Mouse (Mus musculus) adrenal gland (tissue): ENCODE data around the gene Snx10.

Experiments
- intact Hi-C: fragments of 180-260 bp; cut with DNase I; formaldehyde crosslinking; loops from one replicate; pipeline ENCODE4 v1.15.1; 2025

Gene Snx10

GRCm38 (mm10) chr6:51529457-51529856 lies 5.8 kb downstream of the Snx10 start:
- intact Hi-C loops, result no loop called here

- intact Hi-C loops, result no loop called here
Measured at GRCm38 (mm10) chr6:51533467-51534200, 9.9 kb downstream of the Snx10 start.

- intact Hi-C loops, result no loop called here
Measured at GRCm38 (mm10) chr6:51535571-51535970, 11.9 kb downstream of the Snx10 start.

- intact Hi-C loops, result no loop called here
Measured at GRCm38 (mm10) chr6:51540525-51540924, 16.8 kb downstream of the Snx10 start.

GRCm38 (mm10) chr6:51541422-51541821 lies 17.7 kb downstream of the Snx10 start:
- intact Hi-C loops, result no loop called here

GRCm38 (mm10) chr6:51542147-51542546 lies 18.4 kb downstream of the Snx10 start:
- intact Hi-C loops, result no loop called here

GRCm38 (mm10) chr6:51543639-51544117 lies 20.0 kb downstream of the Snx10 start:
- intact Hi-C loops, result no loop called here

GRCm38 (mm10) chr6:51544118-51544681 lies 20.5 kb downstream of the Snx10 start:
- intact Hi-C loops, result no loop called here

GRCm38 (mm10) chr6:51545219-51545859 lies 21.6 kb downstream of the Snx10 start:
- intact Hi-C loops, result no loop called here

- intact Hi-C loops, result no loop called here
Measured at GRCm38 (mm10) chr6:51546085-51546484, 22.4 kb downstream of the Snx10 start.

GRCm38 (mm10) chr6:51548757-51549156 lies 25.1 kb downstream of the Snx10 start:
- intact Hi-C loops, result no loop called here

GRCm38 (mm10) chr6:51551267-51551802 lies 27.6 kb downstream of the Snx10 start:
- intact Hi-C loops, result no loop called here

- intact Hi-C loops, result no loop called here
Measured at GRCm38 (mm10) chr6:51556562-51556961, 32.9 kb downstream of the Snx10 start.

- intact Hi-C loops, result no loop called here
Measured at GRCm38 (mm10) chr6:51558311-51558710, 34.6 kb downstream of the Snx10 start.

- intact Hi-C loops, result no loop called here
Measured at GRCm38 (mm10) chr6:51566771-51567680, 43.3 kb downstream of the Snx10 start.

GRCm38 (mm10) chr6:51569086-51569485 lies 45.4 kb downstream of the Snx10 start:
- intact Hi-C loops, result no loop called here

GRCm38 (mm10) chr6:51573136-51573535 lies 49.4 kb downstream of the Snx10 start:
- intact Hi-C loops, result no loop called here

- intact Hi-C loops, result no loop called here
Measured at GRCm38 (mm10) chr6:51574132-51574531, 50.4 kb downstream of the Snx10 start.

- intact Hi-C loops, result no loop called here
Measured at GRCm38 (mm10) chr6:51578415-51578814, 54.7 kb downstream of the Snx10 start.

GRCm38 (mm10) chr6:51580040-51580680 lies 56.5 kb downstream of the Snx10 start:
- intact Hi-C loops, result loop anchor here (2.0 to 5.0 kb wide), 4 partner anchors 68 to 373 kb away; no protein-coding TSS in a partner anchor
